Mouse (Mus musculus) forebrain, postnatal 0 days (tissue): Measurements from ENCODE around the gene March10. TPM values are rescaled to one million over a fixed set of nuclear protein-coding genes. Genes with fewer than 3 reads are reported as not detected.

Experiments used
- ATAC-seq: fragments of 200-750 bp; cut with Nextera tagmentation; 2 replicates; pipeline ENCODE4 v1.8.0; 2017; ENCODE audit warnings: mild to moderate bottlenecking, moderate library complexity
- DNase-seq: peaks from one replicate; pipeline ENCODE4 v3.0.0-alpha.2; 2015
- H3K27ac ChIP-seq: fragments of 300-500 bp; sonication (generic); 2 replicates; pipeline ENCODE4 v1.5.1; 2014; ENCODE audit warnings: low read depth, mild to moderate bottlenecking, antibody characterized with exemption, low read length, moderate library complexity, mixed read lengths
- H3K27me3 ChIP-seq: fragments of 300-500 bp; sonication (generic); 2 replicates; pipeline ENCODE4 v1.6.1; 2014; ENCODE audit warnings: mild to moderate bottlenecking, low read length, mixed read lengths; ENCODE audit not compliant: insufficient read depth
- H3K36me3 ChIP-seq: fragments of 300-500 bp; sonication (generic); 2 replicates; pipeline ENCODE4 v1.6.1; 2014; ENCODE audit warnings: mild to moderate bottlenecking, moderate library complexity; ENCODE audit not compliant: insufficient read depth
- H3K4me1 ChIP-seq: fragments of 300-500 bp; sonication (generic); 2 replicates; pipeline ENCODE4 v1.6.1; 2014; ENCODE audit warnings: antibody characterized with exemption; ENCODE audit not compliant: insufficient read depth
- H3K4me2 ChIP-seq: fragments of 300-500 bp; sonication (generic); 2 replicates; pipeline ENCODE4 v1.6.1; 2014; ENCODE audit warnings: low read depth, mild to moderate bottlenecking, moderate library complexity
- H3K4me3 ChIP-seq: fragments of 300-500 bp; sonication (generic); 2 replicates; pipeline ENCODE4 v1.5.1; 2014; ENCODE audit warnings: low read depth, low read length, mixed read lengths
- H3K9ac ChIP-seq: fragments of 300-500 bp; sonication (generic); 2 replicates; pipeline ENCODE4 v1.6.1; 2014; ENCODE audit warnings: mild to moderate bottlenecking
- H3K9me3 ChIP-seq: fragments of 300-500 bp; sonication (generic); 2 replicates; pipeline ENCODE4 v1.6.1; 2016; ENCODE audit warnings: low read length
- CTCF ChIP-seq: sonication (generic); IDR thresholded peaks from 2 replicates; pipeline ENCODE4 v1.5.1; 2016; ENCODE audit warnings: antibody characterized with exemption, control low read depth, low read depth
- WGBS: fragments of 180-500 bp; shearing (Covaris S2); extraction: QIAGEN DNeasy Blood & Tissue Kit; methylation state at CpG from one replicate; pipeline ENCODE4 v1.1.7; 2014; 5-methylcytosine and 5-hydroxymethylcytosine counted together
- polyA plus RNA-seq: library from polyadenylated mRNA; unstranded; fragments of >200 nt; fragmentation: Nextera tagmentation; extraction: Ambion mirVana; gene quantifications from 2 replicates; pipeline ENCODE4 v1.2.1, GENCODE M21; 2015
- total RNA-seq: library from RNA; depleted of rRNA; stranded (reverse); fragments of >200 nt; gene quantifications from 2 replicates; pipeline ENCODE4 v1.2.3, GENCODE M21; 2014

Gene March10
- total and polyA plus RNA-seq, 2 experiments from 2014 or later: 0.38 to 0.58 TPM

DNA sequence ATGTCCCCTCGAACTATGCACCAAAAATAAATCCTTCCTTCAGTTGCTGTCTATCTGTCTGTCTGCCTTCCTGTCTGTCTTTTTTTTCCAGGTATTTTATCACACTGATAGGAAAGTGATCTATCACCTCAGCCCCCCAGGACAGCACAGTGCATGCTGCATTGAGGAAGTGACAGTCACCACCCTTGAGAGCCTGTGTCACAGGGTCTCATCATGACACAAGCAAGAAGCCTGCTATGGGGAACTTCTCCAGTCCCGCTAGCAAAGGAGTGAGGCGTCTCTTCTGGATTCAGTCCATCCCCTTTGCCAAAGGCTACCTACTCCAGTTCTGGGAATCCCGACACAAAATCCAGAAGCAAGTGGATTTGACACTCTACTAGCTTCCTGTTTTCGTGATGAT, 87.7 kb downstream of the March10 start:
- H3K27me3 ChIP-seq: no peaks in the 10 kb centered on the region
- H3K9ac ChIP-seq: no peak overlapping the region
- no peak for TF ChIP-seq CTCF
- no peak overlapping the region for H3K27ac ChIP-seq
- DNase-seq (no peak), ATAC-seq (no peak)
- H3K36me3 ChIP-seq: no peaks in the 10 kb centered on the region
- 88% methylated on average over 5 of the region's 5 CpGs for WGBS
- H3K9me3 ChIP-seq: no peaks in the 10 kb centered on the region
- no peak overlapping the region for H3K4me2 ChIP-seq
- H3K4me3 ChIP-seq: no peak overlapping the region
- H3K4me1 ChIP-seq: peaks cover 14% of the 10 kb centered on the region

- H3K36me3 ChIP-seq: no peaks in the 10 kb centered on the region
- no peak overlapping the region for H3K27ac ChIP-seq
- WGBS: 87% methylated on average over 3 of the region's 3 CpGs
- H3K9me3 ChIP-seq: no peaks in the 10 kb centered on the region
- TF ChIP-seq CTCF: no peak
- no peak for ATAC-seq
- no peaks in the 10 kb centered on the region for H3K27me3 ChIP-seq
- H3K9ac ChIP-seq: no peak overlapping the region
- peaks cover 18% of the 10 kb centered on the region for H3K4me1 ChIP-seq
- H3K4me2 ChIP-seq: no peak overlapping the region
- no peak overlapping the region for H3K4me3 ChIP-seq
- DNase-seq: no peak
These were observed 89.4 kb downstream of the March10 start for GRCm38 (mm10) chr11:105367163-105367562.

DNA sequence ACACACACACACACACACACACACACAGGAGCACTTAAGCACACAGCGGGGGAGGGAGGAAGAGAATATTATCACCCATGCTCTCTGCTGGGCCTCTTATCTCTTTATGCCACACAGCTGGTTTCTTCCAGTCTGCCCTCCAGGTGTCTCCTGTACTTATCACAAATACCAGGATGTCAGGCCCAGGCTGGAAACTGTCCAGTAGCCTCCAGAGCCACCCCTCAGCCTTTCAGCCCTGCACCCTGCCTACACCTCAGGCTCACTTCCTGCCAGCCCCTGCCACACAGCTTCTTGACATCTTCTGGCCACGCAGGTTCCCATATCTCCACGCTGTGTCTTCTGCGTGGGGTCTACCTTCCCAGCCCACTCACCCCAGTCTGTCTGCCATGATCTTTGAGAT, 90.5 kb downstream of the March10 start:
- no peak overlapping the region for H3K4me3 ChIP-seq
- no peak for DNase-seq
- H3K4me1 ChIP-seq: peaks cover 18% of the 10 kb centered on the region
- no peak for TF ChIP-seq CTCF
- no peaks in the 10 kb centered on the region for H3K27me3 ChIP-seq
- H3K4me2 ChIP-seq: no peak overlapping the region
- H3K27ac ChIP-seq: no peak overlapping the region
- 85% methylated on average over 4 of the region's 4 CpGs for WGBS
- no peak for ATAC-seq
- H3K9me3 ChIP-seq: no peaks in the 10 kb centered on the region
- H3K36me3 ChIP-seq: no peaks in the 10 kb centered on the region
- no peak overlapping the region for H3K9ac ChIP-seq

DNA sequence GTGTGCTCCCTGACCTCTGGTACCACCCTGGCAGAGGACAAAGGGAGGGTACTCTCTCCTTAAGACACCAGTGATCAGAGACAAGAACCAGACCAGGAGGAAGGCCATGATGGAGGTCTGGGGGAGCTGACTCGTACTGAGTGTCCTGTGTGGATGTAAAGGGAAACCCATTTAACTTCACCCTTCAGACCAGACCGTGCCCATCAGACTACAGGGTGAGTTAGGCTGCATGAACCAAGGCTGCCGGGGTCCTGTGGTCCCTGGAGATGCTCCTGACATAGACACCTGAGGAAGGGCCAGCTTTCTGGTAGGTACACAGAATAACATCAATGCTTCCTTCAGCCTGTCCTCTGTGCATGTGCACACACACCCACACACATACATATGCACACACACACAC, 90.9 kb downstream of the March10 start:
- ATAC-seq (no peak), DNase-seq (no peak)
- Histone ChIP-seq H3K36me3 (no peaks in the 10 kb centered on the region), H3K27me3 (no peaks in the 10 kb centered on the region), H3K27ac (no peak overlapping the region), H3K9ac (no peak overlapping the region), H3K4me1 (peaks cover 18% of the 10 kb centered on the region), H3K9me3 (no peaks in the 10 kb centered on the region), H3K4me2 (peak overlapping the region; percentile 69; the same call in 1 of the 2 replicates), H3K4me3 (no peak overlapping the region)
- WGBS: 92% methylated on average over 3 of the region's 3 CpGs
- no peak for TF ChIP-seq CTCF

- Histone ChIP-seq H3K4me3 (peak overlapping the region; percentile 58), H3K4me2 (peak overlapping the region; percentile 69), H3K27ac (peak overlapping the region; percentile 88), H3K27me3 (no peaks in the 10 kb centered on the region), H3K36me3 (no peaks in the 10 kb centered on the region), H3K4me1 (peaks cover 18% of the 10 kb centered on the region), H3K9me3 (no peaks in the 10 kb centered on the region), H3K9ac (peak overlapping the region; percentile 80)
- DNase-seq (peak; percentile 51), ATAC-seq (no peak)
- no peak for TF ChIP-seq CTCF
- WGBS: 5% methylated on average over 12 of the region's 12 CpGs
These were observed 92.0 kb downstream of the March10 start for GRCm38 (mm10) chr11:105364386-105365065.

DNA sequence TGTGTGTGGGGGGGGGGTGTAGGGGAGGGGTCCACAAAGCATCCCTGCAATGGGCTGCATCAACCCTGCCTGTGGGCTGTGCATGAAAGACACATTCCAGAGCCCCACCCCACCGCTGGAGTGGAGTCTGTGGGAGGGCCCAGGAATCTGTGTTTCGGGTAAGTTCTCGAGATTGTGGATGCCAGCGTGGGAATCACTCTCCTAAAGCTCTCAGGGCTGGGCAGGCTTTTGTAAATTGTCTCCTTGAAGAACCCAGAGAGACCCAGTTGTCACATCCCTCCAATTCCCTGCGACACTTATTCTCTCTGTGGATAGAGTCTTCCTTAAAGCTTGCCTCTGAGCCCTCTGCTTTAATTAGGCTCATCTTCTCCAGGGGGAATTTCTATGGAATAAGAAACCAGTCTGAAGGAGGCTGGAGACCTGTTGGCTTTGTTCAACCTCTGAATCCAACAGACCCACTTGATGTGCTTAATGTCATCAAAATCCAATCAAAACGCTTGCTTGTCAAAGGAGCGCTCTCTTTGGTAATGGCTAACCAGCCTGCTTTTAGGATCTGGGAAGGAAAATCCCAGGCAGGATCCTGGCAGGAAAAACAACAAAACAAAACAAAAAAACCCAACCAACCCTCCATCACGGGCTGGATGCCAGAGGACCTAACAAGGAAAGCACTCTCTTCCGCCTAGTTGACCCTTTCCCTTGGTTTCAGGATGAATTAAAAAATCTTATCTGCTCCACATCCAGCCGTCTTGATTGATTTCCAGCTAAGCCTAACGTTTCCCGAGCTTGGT, 92.7 kb downstream of the March10 start:
- Histone ChIP-seq H3K9ac (peak overlapping the region; percentile 80), H3K9me3 (no peaks in the 10 kb centered on the region), H3K4me1 (peaks cover 18% of the 10 kb centered on the region), H3K4me3 (peak overlapping the region; percentile 58), H3K27ac (peak overlapping the region; percentile 88), H3K4me2 (peak overlapping the region; percentile 69), H3K27me3 (no peaks in the 10 kb centered on the region), H3K36me3 (no peaks in the 10 kb centered on the region)
- WGBS: 8% methylated on average over 12 of the region's 12 CpGs
- ATAC-seq (peak; percentile 84), DNase-seq (peak; percentile 79)
- TF ChIP-seq CTCF: no peak

DNA sequence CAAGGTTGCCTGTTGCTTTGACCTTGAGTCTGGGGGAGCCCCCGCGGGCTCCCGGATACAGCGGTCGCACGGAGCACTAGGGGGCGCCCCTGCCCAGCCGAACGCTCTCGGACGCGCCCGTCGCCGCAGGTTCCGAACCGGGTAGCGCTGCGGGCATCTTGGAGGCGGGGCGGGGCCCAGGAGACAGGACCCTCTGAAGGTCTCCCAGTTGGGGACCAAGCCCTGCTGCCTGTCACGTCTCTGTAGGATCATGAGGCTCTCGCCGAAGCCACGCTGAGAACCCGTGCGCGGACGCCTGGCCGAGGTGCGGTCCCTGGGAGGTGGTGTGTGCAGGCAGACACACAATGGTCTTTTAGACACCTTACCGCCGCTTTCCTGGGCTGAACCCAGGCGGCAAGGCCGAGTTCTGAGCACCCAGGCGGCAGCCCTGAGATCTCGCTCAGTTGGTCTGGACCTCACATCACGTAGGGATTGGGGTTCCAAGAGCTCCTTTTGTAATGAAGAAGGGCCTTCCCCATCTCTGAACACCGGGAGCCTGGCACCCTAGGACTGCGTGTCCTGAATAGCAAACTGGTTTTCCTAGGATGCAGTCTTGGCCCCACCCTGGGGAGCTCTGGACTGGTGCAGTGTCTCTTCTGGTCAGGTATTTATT, 93.5 kb downstream of the March10 start:
- peak; percentile 91 for ATAC-seq
- H3K4me2 ChIP-seq: peak overlapping the region; percentile 69
- peak; percentile 88 for TF ChIP-seq CTCF
- no peaks in the 10 kb centered on the region for H3K36me3 ChIP-seq
- H3K9me3 ChIP-seq: no peaks in the 10 kb centered on the region
- H3K27me3 ChIP-seq: no peaks in the 10 kb centered on the region
- H3K4me3 ChIP-seq: peak overlapping the region; percentile 58
- H3K9ac ChIP-seq: peak overlapping the region; percentile 80
- peaks cover 18% of the 10 kb centered on the region for H3K4me1 ChIP-seq
- H3K27ac ChIP-seq: peak overlapping the region; percentile 88
- peak; percentile 91 for DNase-seq
- under 1% methylated on average over 40 of the region's 40 CpGs for WGBS
